Mouse (Mus musculus) embryonic facial prominence, embryonic 13.5 days (tissue): ENCODE data around the gene Plet1. TPM values are rescaled to one million over a fixed set of nuclear protein-coding genes. Genes with fewer than 3 reads are reported as not detected.

ENCODE experiments used
- polyA plus RNA-seq: library from polyadenylated mRNA; unstranded; fragments of >200 nt; fragmentation: Nextera tagmentation; extraction: Ambion mirVana; gene quantifications from 2 replicates; pipeline ENCODE4 v1.2.1, GENCODE M21; 2015

Gene Plet1
- polyA plus RNA-seq, 1 experiment from 2014 or later: 0.59 TPM

Other genes starting within 250 kb of the Plet1 start
- gene Rpl10-ps3, start 149.6 kb upstream of the Plet1 start, polyA plus RNA-seq: 294 and 423 TPM in 2 replicates
- gene Pts, start 34.2 kb downstream of the Plet1 start, polyA plus RNA-seq: 79.4 and 87.9 TPM in 2 replicates
- 5.1 TPM in 2 replicates for gene Il18, start 60.3 kb downstream of the Plet1 start, polyA plus RNA-seq
- gene Bco2, start 60.7 kb downstream of the Plet1 start, polyA plus RNA-seq: 0.15 and 0.40 TPM in 2 replicates
- 0.26 TPM in 1 of 2 replicates, not detected in the other for gene Tex12, start 66.8 kb downstream of the Plet1 start, polyA plus RNA-seq
- 241 and 249 TPM in 2 replicates for gene Sdhd, start 109.3 kb downstream of the Plet1 start, polyA plus RNA-seq
- gene Timm8b, start 109.4 kb downstream of the Plet1 start, polyA plus RNA-seq: 286 and 288 TPM in 2 replicates
- gene Pih1d2, start 122.8 kb downstream of the Plet1 start, polyA plus RNA-seq: 2.7 and 3.7 TPM in 2 replicates
- 28.6 and 30.1 TPM in 2 replicates for gene Nkapd1, start 122.9 kb downstream of the Plet1 start, polyA plus RNA-seq
- gene Dlat, start 165.3 kb downstream of the Plet1 start, polyA plus RNA-seq: 38.0 and 42.4 TPM in 2 replicates
- gene Dixdc1, start 245.0 kb downstream of the Plet1 start, polyA plus RNA-seq: 22.6 and 23.3 TPM in 2 replicates